Mouse (Mus musculus) liver, postnatal 0 days (tissue): ENCODE data around the gene Sfswap.

Experiments used
- CTCF ChIP-seq: sonication (generic); IDR thresholded peaks from 2 replicates; pipeline ENCODE4 v1.5.1; 2016; ENCODE audit warnings: antibody characterized with exemption, low read depth
- EP300 ChIP-seq: IDR thresholded peaks from 2 replicates; pipeline ENCODE4 v1.6.1; 2016; ENCODE audit warnings: antibody characterized with exemption, low read depth, mild to moderate bottlenecking

GRCm38 (mm10) chr5:129586016-129586415 is 85.0 kb downstream of the Sfswap start:
- peak; percentile 95 for TF ChIP-seq CTCF
- no peak for TF ChIP-seq EP300
